Mouse (Mus musculus): ENCODE data around the gene Fbxw4. TPM values are rescaled to one million over a fixed set of nuclear protein-coding genes. Genes with fewer than 3 reads are reported as not detected.

Fbxw4 gene
- polyA plus RNA-seq (2016; fragmentation: Nextera tagmentation; extraction: Ambion mirVana), result 3.3 and 5.0 TPM in 2 replicates

DNA sequence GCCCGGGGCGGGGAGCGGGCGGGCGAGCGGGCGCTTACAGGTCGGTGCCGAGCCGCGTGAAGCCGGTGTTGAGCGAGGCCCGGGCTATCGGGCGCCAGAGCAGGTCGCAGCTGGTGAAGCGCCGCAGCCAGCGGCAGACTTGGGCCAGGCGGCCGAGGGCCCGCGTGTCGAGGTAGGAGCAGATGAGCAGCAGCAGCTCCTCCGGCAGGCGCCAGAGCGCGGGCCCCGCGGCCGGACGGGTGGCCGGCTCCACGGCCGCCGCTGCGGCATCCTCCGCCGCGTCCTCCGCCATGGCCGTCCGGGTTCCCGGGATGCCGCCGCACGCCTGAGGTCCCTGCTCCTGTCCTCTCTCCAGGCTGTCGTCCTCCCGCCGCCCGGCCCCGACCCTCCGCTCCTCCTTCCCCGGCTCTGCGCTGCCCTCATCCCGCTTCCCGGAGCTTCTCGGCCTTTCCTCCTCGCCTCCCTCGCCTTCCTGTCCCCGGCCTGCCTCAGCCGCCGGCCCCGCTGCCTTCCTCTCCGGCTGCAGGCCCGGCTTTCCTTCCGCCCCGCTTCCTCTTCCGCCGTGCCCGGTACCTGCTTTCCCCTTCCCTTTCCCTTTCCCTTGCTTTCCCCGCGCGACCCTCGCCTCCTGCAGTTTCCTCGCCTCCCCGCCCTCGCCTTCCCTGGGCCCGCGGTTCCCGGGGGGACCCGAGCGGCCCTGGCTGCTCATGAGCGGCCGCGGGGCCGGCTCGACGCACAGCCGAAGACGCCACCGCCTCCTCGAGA lies at the start of gene Fbxw4:
Gene Fbxw4 (minus strand): TSS at position 575 of the 765 bp plus-strand sequence.
- no peaks in the 10 kb centered on the region for H3K9me3 ChIP-seq (replicated peaks)
- ATAC-seq (ENCODE audit: low FRiP score), result peak; percentile 85
- H3K4me1 ChIP-seq, result peaks cover 30% of the 10 kb centered on the region
- peak within 1 kb of the TSS; percentile 81 for H3K4me2 ChIP-seq (replicated peaks)
- peak within 1 kb of the TSS; percentile 81 for H3K4me3 ChIP-seq
- WGBS, result under 1% methylated on average over 75 of the region's 94 CpGs
- H3K9ac ChIP-seq, result peak within 1 kb of the TSS; percentile 97
- H3K27me3 ChIP-seq, result peaks cover 7% of the 10 kb centered on the region; the same call in 1 of the 2 replicates
- no peaks in the 10 kb centered on the region for H3K36me3 ChIP-seq
- peak within 1 kb of the TSS; percentile 95 for H3K27ac ChIP-seq

- Histone ChIP-seq H3K36me3 (no peaks in the 10 kb centered on the region), H3K4me3 (no peak overlapping the region), H3K27ac (no peak overlapping the region), H3K9me3 (replicated peaks) (no peaks in the 10 kb centered on the region; the same call in 1 of the 2 replicates), H3K9ac (no peak overlapping the region), H3K4me1 (peaks cover 4% of the 10 kb centered on the region; the same call in 1 of the 2 replicates), H3K4me2 (replicated peaks) (no peak overlapping the region), H3K27me3 (peaks cover 45% of the 10 kb centered on the region)
- 69% methylated on average over 3 of the region's 3 CpGs for WGBS
- no peak for ATAC-seq (ENCODE audit: low FRiP score)
Observed at GRCm38 (mm10) chr19:45708704-45709103, 48.6 kb upstream of the Fbxw4 start.

DNA sequence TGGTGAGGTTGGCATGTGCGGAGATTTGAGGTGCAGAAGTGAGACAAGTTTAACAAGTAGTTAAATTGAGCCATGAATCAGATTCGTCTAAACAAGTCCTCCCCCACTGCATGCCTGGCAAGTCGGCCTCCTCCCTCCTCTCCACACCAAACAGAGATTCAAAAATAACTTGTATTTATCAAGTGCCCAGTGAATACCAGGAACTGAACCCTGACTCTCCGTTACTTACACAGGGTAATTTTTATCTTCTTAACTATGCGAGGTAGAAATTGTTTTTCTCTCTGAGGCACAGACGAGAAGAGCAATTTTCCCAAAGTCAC lies 36.1 kb upstream of the Fbxw4 start:
- Histone ChIP-seq H3K9me3 (replicated peaks) (no peaks in the 10 kb centered on the region), H3K4me2 (replicated peaks) (no peak overlapping the region), H3K4me3 (no peak overlapping the region), H3K36me3 (no peaks in the 10 kb centered on the region), H3K9ac (no peak overlapping the region), H3K27me3 (peaks cover 15% of the 10 kb centered on the region), H3K4me1 (peaks cover 10% of the 10 kb centered on the region), H3K27ac (no peak overlapping the region)
- no peak for ATAC-seq (ENCODE audit: low FRiP score)
- 58% methylated on average over 6 of the region's 6 CpGs for WGBS

GRCm38 (mm10) chr19:45695496-45696280 lies 35.6 kb upstream of the Fbxw4 start:
- H3K4me1 ChIP-seq, result peaks cover 10% of the 10 kb centered on the region
- H3K4me3 ChIP-seq, result no peak overlapping the region
- no peak overlapping the region for H3K9ac ChIP-seq
- H3K27me3 ChIP-seq, result peaks cover 15% of the 10 kb centered on the region
- no peak for ATAC-seq (ENCODE audit: low FRiP score)
- no peaks in the 10 kb centered on the region for H3K36me3 ChIP-seq
- H3K27ac ChIP-seq, result no peak overlapping the region
- H3K4me2 ChIP-seq (replicated peaks), result peak overlapping the region; percentile 26
- no peaks in the 10 kb centered on the region for H3K9me3 ChIP-seq (replicated peaks)
- WGBS, result 30% methylated on average over 25 of the region's 25 CpGs

DNA sequence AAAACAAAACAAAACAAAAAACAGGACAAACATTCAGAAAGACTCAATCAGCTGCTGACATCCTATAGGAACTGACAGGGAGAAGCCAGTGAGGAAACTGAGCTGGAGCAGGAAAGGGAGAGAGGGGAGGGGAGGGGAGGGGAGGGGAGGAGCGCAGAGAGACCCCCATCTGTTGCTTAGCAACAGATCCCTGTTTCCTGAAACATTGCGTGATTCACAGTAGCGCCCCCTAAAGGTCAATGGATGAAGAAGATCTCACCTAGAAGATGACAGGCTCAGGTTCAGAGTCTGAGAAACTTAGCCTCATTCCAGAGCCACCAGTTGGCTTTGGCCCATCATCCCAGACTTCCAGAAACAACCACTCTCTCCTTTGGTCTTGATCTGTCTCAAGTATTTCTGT lies 33.9 kb upstream of the Fbxw4 start:
- H3K27ac ChIP-seq, result no peak overlapping the region
- ATAC-seq (ENCODE audit: low FRiP score), result no peak
- H3K4me3 ChIP-seq, result no peak overlapping the region
- H3K36me3 ChIP-seq, result no peaks in the 10 kb centered on the region
- no peaks in the 10 kb centered on the region for H3K9me3 ChIP-seq (replicated peaks)
- peaks cover 15% of the 10 kb centered on the region for H3K27me3 ChIP-seq
- peaks cover 14% of the 10 kb centered on the region for H3K4me1 ChIP-seq
- WGBS, result 33% methylated on average over 3 of the region's 3 CpGs
- H3K4me2 ChIP-seq (replicated peaks), result no peak overlapping the region
- H3K9ac ChIP-seq, result no peak overlapping the region

DNA sequence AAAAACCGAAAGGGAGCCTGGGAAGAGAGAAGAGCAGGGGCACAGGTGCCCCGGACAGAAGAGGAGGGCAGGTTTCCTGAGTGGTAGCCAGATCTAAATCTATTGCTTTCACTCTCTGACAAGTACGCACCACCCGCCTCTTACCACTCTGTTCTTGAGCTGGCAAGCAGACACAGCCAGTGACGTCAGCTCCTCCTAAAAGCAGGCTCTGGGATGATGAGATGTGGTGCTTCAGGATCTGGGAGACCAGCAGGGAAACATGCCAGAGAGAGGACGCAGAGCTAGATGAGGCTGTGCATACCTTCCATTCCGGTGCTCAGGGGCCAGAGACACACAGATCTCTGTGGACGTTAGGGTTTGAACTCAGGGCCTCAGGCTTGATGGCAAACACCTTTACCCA lies 32.1 kb upstream of the Fbxw4 start:
- H3K27me3 ChIP-seq, result peaks cover 15% of the 10 kb centered on the region
- 90% methylated on average over 8 of the region's 8 CpGs for WGBS
- no peak for ATAC-seq (ENCODE audit: low FRiP score)

GRCm38 (mm10) chr19:45691001-45691535 lies 31.0 kb upstream of the Fbxw4 start:
- Histone ChIP-seq H3K4me3 (no peak overlapping the region), H3K9ac (no peak overlapping the region), H3K27ac (no peak overlapping the region), H3K4me2 (replicated peaks) (no peak overlapping the region), H3K27me3 (peaks cover 19% of the 10 kb centered on the region), H3K36me3 (no peaks in the 10 kb centered on the region), H3K4me1 (peaks cover 13% of the 10 kb centered on the region), H3K9me3 (replicated peaks) (no peaks in the 10 kb centered on the region)
- 51% methylated on average over 8 of the region's 8 CpGs for WGBS
- no peak for ATAC-seq (ENCODE audit: low FRiP score)

More for the DNA sequence above, 32.1 kb upstream of the Fbxw4 start:
- H3K36me3 ChIP-seq, result no peaks in the 10 kb centered on the region
- H3K27ac ChIP-seq, result no peak overlapping the region
- no peak overlapping the region for H3K9ac ChIP-seq
- H3K4me2 ChIP-seq (replicated peaks), result no peak overlapping the region
- H3K4me3 ChIP-seq, result no peak overlapping the region
- no peaks in the 10 kb centered on the region for H3K9me3 ChIP-seq (replicated peaks)
- H3K4me1 ChIP-seq, result peaks cover 14% of the 10 kb centered on the region

GRCm38 (mm10) chr19:45687001-45687400 lies 26.9 kb upstream of the Fbxw4 start:
- Histone ChIP-seq H3K27me3 (peaks cover 23% of the 10 kb centered on the region), H3K4me3 (no peak overlapping the region), H3K4me2 (replicated peaks) (no peak overlapping the region), H3K36me3 (no peaks in the 10 kb centered on the region), H3K4me1 (0 out of 2 replicates have a peak, but pooled peaks cover 4% of the 10 kb centered on the region), H3K27ac (no peak overlapping the region), H3K9ac (no peak overlapping the region), H3K9me3 (replicated peaks) (no peaks in the 10 kb centered on the region)
- WGBS, result 57% methylated on average over 4 of the region's 4 CpGs
- ATAC-seq (ENCODE audit: low FRiP score), result no peak

DNA sequence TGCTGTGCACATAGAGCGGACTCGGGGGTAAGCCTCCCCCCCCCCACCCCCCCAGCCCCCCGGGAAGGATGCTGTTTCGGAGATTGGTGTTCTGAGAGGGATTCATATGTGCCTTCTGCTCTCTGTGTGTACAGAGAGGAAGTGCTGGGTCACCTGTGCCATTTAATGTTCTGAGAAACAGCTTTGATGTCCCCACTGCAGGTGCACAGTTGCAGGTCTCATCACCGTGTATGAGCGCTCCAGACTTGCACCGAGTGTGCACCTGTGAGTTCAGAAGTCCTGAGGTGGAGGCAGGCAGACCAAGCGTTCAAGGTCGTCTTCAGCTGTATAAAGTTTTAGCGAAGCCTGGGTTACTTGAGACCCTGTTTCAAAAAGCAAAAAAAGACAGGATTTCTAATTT lies 23.6 kb upstream of the Fbxw4 start:
- Histone ChIP-seq H3K4me3 (no peak overlapping the region), H3K27me3 (peaks cover 50% of the 10 kb centered on the region), H3K9me3 (replicated peaks) (no peaks in the 10 kb centered on the region), H3K36me3 (no peaks in the 10 kb centered on the region), H3K4me1 (no peaks in the 10 kb centered on the region), H3K27ac (no peak overlapping the region), H3K9ac (no peak overlapping the region), H3K4me2 (replicated peaks) (no peak overlapping the region)
- 83% methylated on average over 10 of the region's 10 CpGs for WGBS
- ATAC-seq (ENCODE audit: low FRiP score), result no peak

- ATAC-seq (ENCODE audit: low FRiP score), result no peak
- 73% methylated on average over 3 of the region's 3 CpGs for WGBS
Observed at GRCm38 (mm10) chr19:45680495-45681130, 20.5 kb upstream of the Fbxw4 start.

GRCm38 (mm10) chr19:45676723-45677269 lies 16.7 kb upstream of the Fbxw4 start:
- Histone ChIP-seq H3K4me1 (peaks cover 15% of the 10 kb centered on the region), H3K4me2 (replicated peaks) (peak overlapping the region; percentile 52), H3K9ac (no peak overlapping the region), H3K4me3 (peak overlapping the region; percentile 25), H3K9me3 (replicated peaks) (no peaks in the 10 kb centered on the region), H3K27me3 (peaks cover 84% of the 10 kb centered on the region), H3K27ac (no peak overlapping the region), H3K36me3 (no peaks in the 10 kb centered on the region)
- ATAC-seq (ENCODE audit: low FRiP score), result no peak
- WGBS, result 3% methylated on average over 16 of the region's 16 CpGs

More at GRCm38 (mm10) chr19:45680495-45681130, 20.5 kb upstream of the Fbxw4 start:
- peaks cover 61% of the 10 kb centered on the region for H3K27me3 ChIP-seq
- H3K4me2 ChIP-seq (replicated peaks), result no peak overlapping the region
- no peak overlapping the region for H3K27ac ChIP-seq
- no peak overlapping the region for H3K9ac ChIP-seq
- no peaks in the 10 kb centered on the region for H3K9me3 ChIP-seq (replicated peaks)
- no peak overlapping the region for H3K4me3 ChIP-seq
- H3K36me3 ChIP-seq, result no peaks in the 10 kb centered on the region
- peaks cover 13% of the 10 kb centered on the region for H3K4me1 ChIP-seq

Measured in hindbrain, embryonic 12.5 days (tissue).